Mouse (Mus musculus): ENCODE results near the gene Pard3b.

DNA sequence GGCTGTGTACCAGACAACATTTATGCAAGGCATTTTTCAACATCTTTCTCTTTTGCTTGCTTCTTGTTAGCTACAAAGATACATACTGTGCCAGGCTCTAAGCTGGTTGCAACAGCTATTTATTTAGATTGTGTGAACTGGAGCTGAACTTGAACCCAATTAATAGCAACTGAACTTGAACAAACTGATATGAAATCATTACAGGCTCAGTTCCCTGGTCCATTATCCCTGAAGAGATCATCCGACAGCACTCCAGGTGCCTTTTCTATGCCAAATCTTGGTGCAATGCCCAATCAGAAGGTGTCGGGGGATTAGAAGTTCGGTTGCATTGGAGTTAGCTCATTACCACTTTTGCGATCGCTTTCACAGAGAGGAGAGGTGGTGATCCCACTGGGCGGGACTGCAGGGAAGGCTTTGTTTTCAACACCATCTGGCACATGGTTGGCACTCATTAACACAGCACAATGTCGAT, 414.6 kb downstream of the Pard3b start:
- no peak for TF ChIP-seq POLR2A (IDR thresholded peaks at IDR 0.05; ENCODE audit: insufficient read depth, low read length)
- TF ChIP-seq EP300 (IDR thresholded peaks at IDR 0.05; ENCODE audit: insufficient read depth, low read depth, low read length): no peak
- no peak for TF ChIP-seq CTCF (IDR thresholded peaks at IDR 0.05; ENCODE audit: low read depth, low read length)

Measured in ES-Bruce4 (cell line).